Mouse (Mus musculus): ENCODE measurements at regions not wholly inside any gene's neighbourhood (a gene's known extent, or its start where the extent isn't known, plus 50 kb on each side); places are given as distances from the start of the nearest gene placed in this dataset.

GRCm38 (mm10) chr5:16461795-16462194 is 91.5 kb upstream of the Hgf start:
- H3K4me1 ChIP-seq (ENCODE audit: control insufficient read depth, insufficient read depth, low read length): no peaks in the 10 kb centered on the region
- WGBS: 91% methylated on average over 2 of the region's 2 CpGs
- no peak for ATAC-seq (ENCODE audit: low FRiP score, low read depth)

GRCm38 (mm10) chr5:16466266-16466665 is 87.0 kb upstream of the Hgf start:
- Histone ChIP-seq H3K27me3 (ENCODE audit: control insufficient read depth, insufficient read depth, low read length) (no peaks in the 10 kb centered on the region), H3K9ac (ENCODE audit: low read depth, low read length, severe bottlenecking) (no peak overlapping the region), H3K9me3 (ENCODE audit: control insufficient read depth, low read length) (no peaks in the 10 kb centered on the region), H3K27ac (replicated peaks; ENCODE audit: low read depth, low read length) (no peak overlapping the region), H3K36me3 (ENCODE audit: control insufficient read depth, insufficient read depth, low read length) (no peaks in the 10 kb centered on the region), H3K4me2 (replicated peaks; ENCODE audit: low read depth, low read length, severe bottlenecking) (no peak overlapping the region), H3K4me1 (ENCODE audit: control insufficient read depth, insufficient read depth, low read length) (peaks cover 8% of the 10 kb centered on the region; the same call in 1 of the 2 replicates), H3K4me3 (replicated peaks; ENCODE audit: low read length) (no peak overlapping the region)
- WGBS: 45% methylated on average over 5 of the region's 5 CpGs
- ATAC-seq (ENCODE audit: low FRiP score, low read depth) (no peak), DNase-seq (ENCODE audit: low spot score) (no peak)
- TF ChIP-seq POLR2A (IDR thresholded peaks at IDR 0.05; ENCODE audit: borderline replicate concordance, extremely low read depth, insufficient read depth, insufficient read length): no peak

More at GRCm38 (mm10) chr5:16461795-16462194, 91.5 kb upstream of the Hgf start:
- Histone ChIP-seq H3K9ac (ENCODE audit: low read depth, low read length, severe bottlenecking) (no peak overlapping the region), H3K36me3 (ENCODE audit: control insufficient read depth, insufficient read depth, low read length) (no peaks in the 10 kb centered on the region), H3K4me3 (replicated peaks; ENCODE audit: low read length) (no peak overlapping the region), H3K9me3 (ENCODE audit: control insufficient read depth, low read length) (no peaks in the 10 kb centered on the region), H3K4me2 (replicated peaks; ENCODE audit: low read depth, low read length, severe bottlenecking) (no peak overlapping the region), H3K27me3 (ENCODE audit: control insufficient read depth, insufficient read depth, low read length) (no peaks in the 10 kb centered on the region), H3K27ac (replicated peaks; ENCODE audit: low read depth, low read length) (no peak overlapping the region)
- no peak for DNase-seq (ENCODE audit: low spot score)
- TF ChIP-seq POLR2A (IDR thresholded peaks at IDR 0.05; ENCODE audit: borderline replicate concordance, extremely low read depth, insufficient read depth, insufficient read length): no peak

- DNase-seq (ENCODE audit: low spot score) (no peak), ATAC-seq (ENCODE audit: low FRiP score, low read depth) (no peak)
- Histone ChIP-seq H3K9me3 (ENCODE audit: control insufficient read depth, low read length) (no peaks in the 10 kb centered on the region), H3K36me3 (ENCODE audit: control insufficient read depth, insufficient read depth, low read length) (no peaks in the 10 kb centered on the region), H3K27ac (replicated peaks; ENCODE audit: low read depth, low read length) (no peak overlapping the region), H3K27me3 (ENCODE audit: control insufficient read depth, insufficient read depth, low read length) (no peaks in the 10 kb centered on the region), H3K4me1 (ENCODE audit: control insufficient read depth, insufficient read depth, low read length) (peaks cover 8% of the 10 kb centered on the region; the same call in 1 of the 2 replicates), H3K4me2 (replicated peaks; ENCODE audit: low read depth, low read length, severe bottlenecking) (no peak overlapping the region), H3K4me3 (replicated peaks; ENCODE audit: low read length) (no peak overlapping the region), H3K9ac (ENCODE audit: low read depth, low read length, severe bottlenecking) (no peak overlapping the region)
- no peak for TF ChIP-seq POLR2A (IDR thresholded peaks at IDR 0.05; ENCODE audit: borderline replicate concordance, extremely low read depth, insufficient read depth, insufficient read length)
- 71% methylated on average over 2 of the region's 2 CpGs for WGBS
Observed at GRCm38 (mm10) chr5:16468560-16468959, 84.7 kb upstream of the Hgf start.

- H3K27ac ChIP-seq (replicated peaks; ENCODE audit: low read depth, low read length): no peak overlapping the region
- no peak for ATAC-seq (ENCODE audit: low FRiP score, low read depth)
- H3K4me2 ChIP-seq (replicated peaks; ENCODE audit: low read depth, low read length, severe bottlenecking): no peak overlapping the region
- no peaks in the 10 kb centered on the region for H3K9me3 ChIP-seq (ENCODE audit: control insufficient read depth, low read length)
- no peak for TF ChIP-seq POLR2A (IDR thresholded peaks at IDR 0.05; ENCODE audit: borderline replicate concordance, extremely low read depth, insufficient read depth, insufficient read length)
- DNase-seq (ENCODE audit: low spot score): no peak
- H3K4me3 ChIP-seq (replicated peaks; ENCODE audit: low read length): no peak overlapping the region
- no peaks in the 10 kb centered on the region for H3K36me3 ChIP-seq (ENCODE audit: control insufficient read depth, insufficient read depth, low read length)
- H3K27me3 ChIP-seq (ENCODE audit: control insufficient read depth, insufficient read depth, low read length): no peaks in the 10 kb centered on the region
- H3K4me1 ChIP-seq (ENCODE audit: control insufficient read depth, insufficient read depth, low read length): peaks cover 8% of the 10 kb centered on the region; the same call in 1 of the 2 replicates
- no peak overlapping the region for H3K9ac ChIP-seq (ENCODE audit: low read depth, low read length, severe bottlenecking)
- 29% methylated on average over 2 of the region's 2 CpGs for WGBS
Observed at GRCm38 (mm10) chr5:16469221-16469620, 84.1 kb upstream of the Hgf start.

- no peak for TF ChIP-seq POLR2A (IDR thresholded peaks at IDR 0.05; ENCODE audit: borderline replicate concordance, extremely low read depth, insufficient read depth, insufficient read length)
- peaks cover 8% of the 10 kb centered on the region; the same call in 1 of the 2 replicates for H3K4me1 ChIP-seq (ENCODE audit: control insufficient read depth, insufficient read depth, low read length)
- H3K36me3 ChIP-seq (ENCODE audit: control insufficient read depth, insufficient read depth, low read length): no peaks in the 10 kb centered on the region
- H3K4me2 ChIP-seq (replicated peaks; ENCODE audit: low read depth, low read length, severe bottlenecking): peak overlapping the region; percentile 22; the same call in 1 of the 2 replicates
- H3K4me3 ChIP-seq (replicated peaks; ENCODE audit: low read length): no peak overlapping the region
- peak; percentile 30 for DNase-seq (ENCODE audit: low spot score)
- H3K27ac ChIP-seq (replicated peaks; ENCODE audit: low read depth, low read length): no peak overlapping the region
- no peak for ATAC-seq (ENCODE audit: low FRiP score, low read depth)
- H3K9me3 ChIP-seq (ENCODE audit: control insufficient read depth, low read length): no peaks in the 10 kb centered on the region
- no peaks in the 10 kb centered on the region for H3K27me3 ChIP-seq (ENCODE audit: control insufficient read depth, insufficient read depth, low read length)
- no peak overlapping the region for H3K9ac ChIP-seq (ENCODE audit: low read depth, low read length, severe bottlenecking)
- WGBS: 39% methylated on average over 13 of the region's 13 CpGs
Observed at GRCm38 (mm10) chr5:16469644-16470275, 83.5 kb upstream of the Hgf start.

Measured in limb, embryonic 14.5 days (tissue).